Mouse (Mus musculus) heart, embryonic 13.5 days (tissue): ENCODE measurements at regions not wholly inside any gene's neighbourhood (a gene's known extent, or its start where the extent isn't known, plus 50 kb on each side); places are given as distances from the start of the nearest gene placed in this dataset.
"Not testable (repeated sequence)": the region's sequence is repeated elsewhere in the genome, so short reads cannot be mapped to it uniquely, and the experiment has no call there.

Experiments
- ATAC-seq: fragments of 200-750 bp; cut with Nextera tagmentation; 2 replicates; pipeline ENCODE4 v1.8.0; 2017; ENCODE audit warnings: moderate TSS enrichment; ENCODE audit not compliant: insufficient number of reproducible peaks, low FRiP score, low TSS enrichment; ENCODE audit errors: extremely low read depth
- H3K27ac ChIP-seq: fragments of 300-500 bp; sonication (generic); replicated peaks from 2 replicates; pipeline ENCODE4 v1.5.1; 2015; ENCODE audit warnings: moderate library complexity, mild to moderate bottlenecking, inconsistent platforms
- H3K27me3 ChIP-seq: fragments of 300-500 bp; sonication (generic); replicated peaks from 2 replicates; pipeline ENCODE4 v1.6.1; 2015; ENCODE audit warnings: mild to moderate bottlenecking, inconsistent platforms
- H3K36me3 ChIP-seq: fragments of 300-500 bp; sonication (generic); 2 replicates; pipeline ENCODE4 v1.6.1; 2015; ENCODE audit warnings: mild to moderate bottlenecking, inconsistent platforms
- H3K4me1 ChIP-seq: fragments of 300-500 bp; sonication (generic); 2 replicates; pipeline ENCODE4 v1.6.1; 2015; ENCODE audit warnings: inconsistent platforms
- H3K4me2 ChIP-seq: fragments of 300-500 bp; sonication (generic); 2 replicates; pipeline ENCODE4 v1.6.1; 2015; ENCODE audit warnings: inconsistent platforms, mild to moderate bottlenecking, moderate library complexity
- H3K4me3 ChIP-seq: fragments of 300-500 bp; sonication (generic); 2 replicates; pipeline ENCODE4 v1.5.1; 2015; ENCODE audit warnings: moderate library complexity, mild to moderate bottlenecking, inconsistent platforms
- H3K9ac ChIP-seq: fragments of 300-500 bp; sonication (generic); 2 replicates; pipeline ENCODE4 v1.6.1; 2015; ENCODE audit warnings: inconsistent platforms, mild to moderate bottlenecking, moderate library complexity
- H3K9me3 ChIP-seq: fragments of 300-500 bp; sonication (generic); 2 replicates; pipeline ENCODE4 v1.6.1; 2016; ENCODE audit warnings: inconsistent platforms
- WGBS: fragments of 180-500 bp; shearing (Covaris S2); methylation state at CpG from one replicate; pipeline ENCODE4 v1.1.7; 2015; ENCODE audit warnings: mixed read lengths; 5-methylcytosine and 5-hydroxymethylcytosine counted together

DNA sequence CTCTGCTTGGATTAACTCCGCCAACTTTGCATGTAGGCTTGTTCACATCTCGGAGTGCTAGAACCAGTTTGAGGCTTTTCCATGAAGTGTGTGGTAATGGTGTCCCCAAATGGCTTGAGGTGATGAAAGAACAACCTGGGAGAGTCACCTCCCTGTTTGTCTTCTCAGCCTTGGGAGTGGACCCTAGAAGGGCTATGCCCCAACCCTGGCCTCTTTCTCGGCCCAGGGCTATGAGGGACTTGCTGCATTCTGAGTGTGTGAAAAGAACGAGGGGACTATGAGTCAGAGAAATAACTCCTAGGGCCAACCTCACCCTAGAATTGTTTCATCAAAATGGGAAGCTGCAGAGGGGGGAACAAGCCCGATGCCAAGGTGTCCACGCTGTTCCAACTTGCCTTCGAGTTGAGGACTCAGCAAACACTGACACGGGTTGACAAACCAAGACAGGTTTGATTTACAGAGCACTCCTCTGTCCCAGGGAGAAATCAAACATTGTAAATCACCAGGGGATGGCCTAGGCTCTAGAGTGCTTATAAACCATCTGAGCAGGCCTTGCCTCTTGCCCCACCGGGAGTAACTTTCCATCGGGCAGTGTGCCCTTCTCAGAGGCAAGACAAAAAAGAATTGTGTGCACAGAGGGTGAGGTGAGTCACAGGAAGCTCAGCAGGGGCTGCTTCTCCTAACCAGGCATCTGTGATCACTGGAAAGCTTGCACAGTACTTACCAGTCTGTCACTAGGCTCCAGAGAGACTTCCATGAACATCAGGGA is 186.3 kb upstream of the Tmem45b start:
- no peak for ATAC-seq
- H3K4me3 ChIP-seq, result no peak overlapping the region

DNA sequence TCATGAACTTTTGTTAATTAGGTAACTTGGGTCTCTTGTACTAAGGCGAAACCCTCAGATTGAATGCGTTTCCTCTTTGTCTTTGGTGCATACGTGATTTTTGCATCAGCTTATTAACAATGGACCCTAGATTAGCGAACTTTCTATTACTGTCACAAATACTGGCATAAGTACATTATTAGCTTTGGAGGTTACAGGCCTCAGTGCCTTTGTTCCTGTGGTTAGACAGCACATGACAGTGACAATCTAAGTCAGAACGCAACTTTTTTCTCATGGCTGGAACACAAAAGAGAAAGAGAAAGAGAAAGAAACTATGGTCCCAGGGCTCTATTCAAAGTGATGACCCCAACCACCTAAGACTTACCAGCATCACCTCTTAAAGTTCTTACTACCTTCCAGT is 184.8 kb upstream of the Tmem45b start:
- WGBS, result 81% methylated on average over 5 of the region's 5 CpGs
- Histone ChIP-seq H3K4me3 (no peak overlapping the region), H3K36me3 (no peaks in the 10 kb centered on the region), H3K27ac (no peak overlapping the region), H3K27me3 (no peaks in the 10 kb centered on the region), H3K9ac (no peak overlapping the region), H3K4me2 (no peak overlapping the region), H3K4me1 (no peaks in the 10 kb centered on the region), H3K9me3 (no peaks in the 10 kb centered on the region)
- no peak for ATAC-seq

More for the DNA sequence above, 186.3 kb upstream of the Tmem45b start:
- Histone ChIP-seq H3K36me3 (no peaks in the 10 kb centered on the region), H3K27ac (no peak overlapping the region), H3K9ac (no peak overlapping the region), H3K4me2 (no peak overlapping the region), H3K27me3 (no peaks in the 10 kb centered on the region), H3K9me3 (no peaks in the 10 kb centered on the region), H3K4me1 (no peaks in the 10 kb centered on the region)
- 75% methylated on average over 10 of the region's 10 CpGs for WGBS

DNA sequence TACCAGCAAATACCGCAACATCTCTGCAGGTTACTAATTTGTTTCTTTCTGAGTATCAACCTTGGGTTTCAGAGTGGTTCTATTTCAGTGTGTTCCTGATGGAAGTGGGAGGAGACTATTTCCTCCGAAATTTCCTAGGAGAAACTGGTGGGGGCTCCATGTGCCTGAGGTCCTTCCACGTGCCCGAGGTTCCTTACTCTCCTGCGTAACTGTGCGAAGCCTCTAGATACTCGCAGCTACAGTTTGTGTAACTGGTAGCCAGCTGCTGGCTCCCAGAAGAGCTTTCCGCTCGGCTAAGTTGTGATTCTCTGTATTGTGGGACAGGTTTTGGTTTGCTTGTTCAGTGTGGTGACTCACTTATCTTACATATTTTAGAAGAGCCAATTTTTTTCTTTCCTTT is 184.3 kb upstream of the Tmem45b start:
- H3K4me1 ChIP-seq, result peaks cover 2% of the 10 kb centered on the region; the same call in 1 of the 2 replicates
- H3K9ac ChIP-seq, result no peak overlapping the region
- no peaks in the 10 kb centered on the region for H3K36me3 ChIP-seq
- no peak overlapping the region for H3K27ac ChIP-seq
- no peaks in the 10 kb centered on the region for H3K27me3 ChIP-seq
- H3K4me3 ChIP-seq, result no peak overlapping the region
- no peaks in the 10 kb centered on the region for H3K9me3 ChIP-seq
- no peak for ATAC-seq
- WGBS, result 69% methylated on average over 9 of the region's 9 CpGs
- H3K4me2 ChIP-seq, result no peak overlapping the region

DNA sequence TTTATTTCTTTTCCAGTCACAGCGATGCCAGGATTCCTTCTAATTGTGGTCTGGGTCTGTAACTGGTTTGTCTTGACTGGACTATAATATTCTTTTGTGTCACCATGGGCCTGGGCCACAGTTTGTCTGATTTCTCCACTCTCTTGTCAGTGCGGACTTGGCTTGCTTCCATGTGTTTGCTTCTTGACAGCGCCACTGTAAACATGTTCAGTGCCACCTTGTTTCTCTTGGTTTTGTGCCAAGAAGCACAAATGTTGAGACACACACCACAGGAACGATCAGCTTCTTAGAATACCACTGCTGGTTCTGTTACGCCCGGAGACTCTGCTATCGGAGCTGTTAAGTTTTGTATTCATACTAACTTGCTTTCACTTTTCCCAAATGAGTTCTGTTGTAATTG is 180.9 kb upstream of the Tmem45b start:
- 66% methylated on average over 7 of the region's 7 CpGs for WGBS
- ATAC-seq, result no peak
- Histone ChIP-seq H3K27ac (no peak overlapping the region), H3K36me3 (no peaks in the 10 kb centered on the region), H3K27me3 (no peaks in the 10 kb centered on the region), H3K4me1 (peaks cover 4% of the 10 kb centered on the region; the same call in 1 of the 2 replicates), H3K9ac (no peak overlapping the region), H3K4me3 (no peak overlapping the region), H3K9me3 (no peaks in the 10 kb centered on the region), H3K4me2 (no peak overlapping the region)

GRCm38 (mm10) chr9:31644106-31644505 is 179.8 kb upstream of the Tmem45b start:
- Histone ChIP-seq H3K4me3 (no peak overlapping the region), H3K9me3 (no peaks in the 10 kb centered on the region), H3K27ac (no peak overlapping the region), H3K36me3 (no peaks in the 10 kb centered on the region), H3K4me1 (peaks cover 4% of the 10 kb centered on the region; the same call in 1 of the 2 replicates), H3K27me3 (no peaks in the 10 kb centered on the region), H3K9ac (no peak overlapping the region), H3K4me2 (no peak overlapping the region)
- 72% methylated on average over 3 of the region's 3 CpGs for WGBS
- ATAC-seq, result no peak

- Histone ChIP-seq H3K27me3 (no peaks in the 10 kb centered on the region), H3K4me1 (peaks cover 4% of the 10 kb centered on the region; the same call in 1 of the 2 replicates), H3K36me3 (no peaks in the 10 kb centered on the region), H3K4me2 (no peak overlapping the region), H3K9me3 (no peaks in the 10 kb centered on the region; the same call in 1 of the 2 replicates), H3K27ac (no peak overlapping the region), H3K4me3 (no peak overlapping the region), H3K9ac (no peak overlapping the region)
- 77% methylated on average over 4 of the region's 4 CpGs for WGBS
- no peak for ATAC-seq
These were observed 177.9 kb upstream of the Tmem45b start for GRCm38 (mm10) chr9:31642169-31642568.

GRCm38 (mm10) chr9:31628291-31628690 is 164.0 kb upstream of the Tmem45b start:
- no peak for ATAC-seq
- H3K4me3 ChIP-seq, result no peak overlapping the region
- no peak overlapping the region for H3K9ac ChIP-seq
- H3K36me3 ChIP-seq, result no peaks in the 10 kb centered on the region
- no peaks in the 10 kb centered on the region for H3K9me3 ChIP-seq
- H3K27ac ChIP-seq, result no peak overlapping the region
- no peaks in the 10 kb centered on the region for H3K27me3 ChIP-seq
- no peaks in the 10 kb centered on the region for H3K4me1 ChIP-seq
- 78% methylated on average over 6 of the region's 6 CpGs for WGBS
- no peak overlapping the region for H3K4me2 ChIP-seq

- not testable (repeated sequence) for H3K4me3 ChIP-seq, H3K4me2 ChIP-seq, H3K4me1 ChIP-seq, H3K27ac ChIP-seq, H3K9ac ChIP-seq, H3K36me3 ChIP-seq, ATAC-seq, H3K27me3 ChIP-seq, H3K9me3 ChIP-seq
- WGBS, result 82% methylated on average over 7 of the region's 7 CpGs
These were observed 157.3 kb upstream of the Tmem45b start for GRCm38 (mm10) chr9:31621553-31621952.

DNA sequence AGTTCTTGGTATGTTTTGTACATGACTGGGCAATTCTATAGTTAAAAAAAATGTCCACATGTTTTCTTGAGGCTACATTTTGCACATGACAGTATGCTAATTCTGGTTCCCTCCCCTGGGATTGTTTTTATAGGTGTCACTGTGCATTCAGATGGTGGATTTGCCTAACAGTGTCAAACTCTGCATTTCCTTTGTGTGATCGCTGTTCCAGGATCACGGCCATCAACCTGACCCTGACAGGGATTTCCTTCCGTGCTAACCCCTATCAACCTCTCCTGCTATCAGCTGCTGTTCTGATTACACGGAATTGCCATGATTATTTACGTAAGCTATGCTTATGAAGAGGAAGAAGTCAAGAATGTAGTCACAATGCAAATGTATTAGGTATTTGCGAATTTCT is 155.1 kb upstream of the Tmem45b start:
- Histone ChIP-seq H3K4me3 (no peak overlapping the region), H3K27me3 (no peaks in the 10 kb centered on the region), H3K4me2 (no peak overlapping the region), H3K27ac (no peak overlapping the region), H3K36me3 (no peaks in the 10 kb centered on the region), H3K9me3 (no peaks in the 10 kb centered on the region), H3K4me1 (no peaks in the 10 kb centered on the region), H3K9ac (no peak overlapping the region)
- ATAC-seq, result no peak
- WGBS, result 39% methylated on average over 6 of the region's 6 CpGs

DNA sequence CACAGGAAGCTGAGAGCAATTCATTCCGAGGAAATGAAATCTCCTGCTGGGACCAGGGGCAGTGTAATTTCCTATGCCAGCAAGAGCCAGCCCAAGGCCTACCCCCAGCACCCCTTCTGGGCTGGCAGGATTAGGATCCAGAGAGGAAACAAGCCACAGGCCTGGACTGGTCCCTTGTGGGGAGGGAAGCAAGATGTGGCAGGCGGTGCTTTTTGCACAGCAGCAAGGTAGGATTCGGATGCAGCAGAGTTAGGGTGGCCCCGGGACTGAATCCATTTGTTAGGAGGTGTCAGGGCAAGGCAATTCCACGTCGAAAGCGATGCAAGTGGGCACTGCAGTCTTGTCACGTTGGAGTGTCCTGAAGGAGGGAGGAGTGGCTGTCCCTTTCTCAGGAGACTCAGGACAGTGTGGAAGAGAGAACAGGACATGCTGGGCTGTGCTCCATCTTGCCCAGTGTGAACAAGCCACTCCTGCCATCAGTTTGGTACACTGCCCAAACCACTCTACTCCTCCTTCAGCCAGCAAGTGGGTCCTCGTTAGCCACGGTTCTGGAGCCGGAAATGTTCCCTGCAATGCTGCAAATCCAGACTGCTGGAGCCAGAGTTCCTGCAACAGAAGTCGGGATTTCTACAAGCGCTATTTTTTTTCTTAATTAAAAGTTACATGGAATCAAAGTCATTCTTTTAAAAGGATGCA is 150.1 kb upstream of the Tmem45b start:
- no peak overlapping the region for H3K4me3 ChIP-seq
- ATAC-seq, result no peak
- no peaks in the 10 kb centered on the region for H3K27me3 ChIP-seq
- H3K9me3 ChIP-seq, result no peaks in the 10 kb centered on the region
- no peaks in the 10 kb centered on the region for H3K36me3 ChIP-seq
- WGBS, result 52% methylated on average over 13 of the region's 13 CpGs
- peaks cover 9% of the 10 kb centered on the region for H3K4me1 ChIP-seq
- no peak overlapping the region for H3K4me2 ChIP-seq
- no peak overlapping the region for H3K9ac ChIP-seq
- no peak overlapping the region for H3K27ac ChIP-seq

- peaks cover 12% of the 10 kb centered on the region for H3K4me1 ChIP-seq
- no peak for ATAC-seq
- H3K4me2 ChIP-seq, result no peak overlapping the region
- H3K4me3 ChIP-seq, result no peak overlapping the region
- H3K27me3 ChIP-seq, result no peaks in the 10 kb centered on the region
- H3K9ac ChIP-seq, result no peak overlapping the region
- no peaks in the 10 kb centered on the region for H3K36me3 ChIP-seq
- WGBS, result 57% methylated on average over 8 of the region's 8 CpGs
- H3K27ac ChIP-seq, result no peak overlapping the region
- H3K9me3 ChIP-seq, result no peaks in the 10 kb centered on the region
These were observed 146.9 kb upstream of the Tmem45b start for GRCm38 (mm10) chr9:31611036-31611695.
